Mouse (Mus musculus) heart, adult 2 months (tissue): ENCODE measurements around the gene Golt1b. TPM values are rescaled to one million over a fixed set of nuclear protein-coding genes. Genes with fewer than 3 reads are reported as not detected.

ENCODE experiments used
- DNase-seq, 2 experiments: peaks; one replicate each; pipeline ENCODE4 v3.0.0; 2021
- H3K27ac ChIP-seq: fragments of 200-600 bp; 2 replicates; pipeline ENCODE4 v1.8.1; 2022
- H3K27me3 ChIP-seq: fragments of 200-500 bp; 2 replicates; pipeline ENCODE4 v1.6.1; 2012; ENCODE audit warnings: mild to moderate bottlenecking, low read length, inconsistent platforms, mixed read lengths; ENCODE audit not compliant: control insufficient read depth, insufficient read depth
- H3K36me3 ChIP-seq: fragments of 200-500 bp; 2 replicates; pipeline ENCODE4 v1.6.1; 2012; ENCODE audit warnings: low read length, inconsistent platforms; ENCODE audit not compliant: control insufficient read depth, insufficient read depth
- H3K4me1 ChIP-seq: fragments of 200-500 bp; 2 replicates; pipeline ENCODE4 v1.6.1; 2011; ENCODE audit warnings: low read length; ENCODE audit not compliant: control insufficient read depth, insufficient read depth
- H3K4me3 ChIP-seq: fragments of 200-600 bp; 2 replicates; pipeline ENCODE4 v1.8.1; 2022
- H3K79me2 ChIP-seq: fragments of 200-500 bp; replicated peaks from 2 replicates; pipeline ENCODE4 v1.6.1; 2012; ENCODE audit warnings: mild to moderate bottlenecking, inconsistent platforms, low read length, moderate library complexity, mixed read lengths; ENCODE audit not compliant: control insufficient read depth, insufficient read depth
- H3K9ac ChIP-seq: fragments of 200-500 bp; 2 replicates; pipeline ENCODE4 v1.6.1; 2012; ENCODE audit warnings: low read depth, mild to moderate bottlenecking, control low read depth, inconsistent platforms, low read length, mixed read lengths
- CTCF ChIP-seq: fragments of 200-600 bp; IDR thresholded peaks from 2 replicates; pipeline ENCODE4 v1.8.1; 2022; ENCODE audit warnings: antibody characterized with exemption, mild to moderate bottlenecking, moderate library complexity
- EP300 ChIP-seq: fragments of 200-500 bp; IDR thresholded peaks from 2 replicates; pipeline ENCODE4 v1.6.1; 2011; ENCODE audit warnings: low read depth, low read length, control low read depth; ENCODE audit not compliant: insufficient read depth
- POLR2A ChIP-seq: fragments of 200-500 bp; IDR thresholded peaks from 2 replicates; pipeline ENCODE4 v1.6.1; 2011; ENCODE audit warnings: mild to moderate bottlenecking, low read depth, low read length, control low read depth; ENCODE audit not compliant: insufficient read depth
- WGBS: fragments of 180-500 bp; shearing (Covaris S2); methylation state at CpG from one replicate; pipeline ENCODE4 v1.1.7; 2018; 5-methylcytosine and 5-hydroxymethylcytosine counted together
- intact Hi-C: fragments of 180-260 bp; cut with DNase I; formaldehyde crosslinking; loops from one replicate; pipeline ENCODE4 v1.15.1; 2025
- polyA plus RNA-seq: library from polyadenylated mRNA; depleted of rRNA; stranded (reverse); fragments of >200 nt; gene quantifications from 2 replicates; pipeline ENCODE4 v1.2.3, GENCODE M21; 2012; rRNA removed
- total RNA-seq, 2 experiments: library from RNA; stranded (reverse); gene quantifications; 2 replicates each; pipeline ENCODE4 v1.2.3; 2021

Gene Golt1b
- total and polyA plus RNA-seq, 3 experiments: 7.0 to 21.4 (median 15.6) TPM

DNA sequence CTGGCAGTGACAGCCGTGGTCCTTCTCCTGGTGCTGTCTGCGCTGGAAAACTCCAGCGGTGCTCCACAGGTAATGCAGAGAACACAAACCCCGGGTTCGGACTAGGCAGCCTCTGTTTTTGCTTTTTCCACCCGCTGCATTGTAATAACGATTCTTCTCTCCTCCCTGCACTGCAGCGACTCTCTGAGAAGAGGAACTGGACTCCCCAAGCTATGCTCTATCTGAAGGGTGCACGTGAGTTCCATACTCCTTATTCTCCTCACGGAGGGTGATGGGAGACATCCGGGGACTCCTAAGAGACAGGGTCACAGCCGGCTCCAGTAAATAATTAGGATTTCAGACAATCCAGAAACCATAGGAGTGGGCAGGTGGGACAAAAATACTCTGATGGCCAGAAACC lies 26.8 kb downstream of the Golt1b start:
- no peaks in the 10 kb centered on the region for H3K79me2 ChIP-seq
- peaks cover 7% of the 10 kb centered on the region for H3K27me3 ChIP-seq
- TF ChIP-seq CTCF (no peak), POLR2A (no peak), EP300 (no peak)
- 33% methylated on average over 12 of the region's 12 CpGs for WGBS
- intact Hi-C loops: no loop called here
- no peaks in the 10 kb centered on the region for H3K4me1 ChIP-seq
- H3K9ac ChIP-seq: no peak overlapping the region
- DNase-seq: no peak
- no peak overlapping the region for H3K4me3 ChIP-seq
- no peaks in the 10 kb centered on the region for H3K36me3 ChIP-seq
- H3K27ac ChIP-seq: no peak overlapping the region

- H3K4me3 ChIP-seq: no peak overlapping the region
- 5% methylated on average over 24 of the region's 24 CpGs for WGBS
- no peaks in the 10 kb centered on the region for H3K4me1 ChIP-seq
- TF ChIP-seq EP300 (no peak), CTCF (no peak), POLR2A (no peak)
- H3K36me3 ChIP-seq: no peaks in the 10 kb centered on the region
- intact Hi-C loops: no loop called here
- H3K9ac ChIP-seq: no peak overlapping the region
- H3K27me3 ChIP-seq: peaks cover 7% of the 10 kb centered on the region
- H3K79me2 ChIP-seq: no peaks in the 10 kb centered on the region
- no peak for DNase-seq
- no peak overlapping the region for H3K27ac ChIP-seq
These were observed 27.6 kb downstream of the Golt1b start for GRCm38 (mm10) chr6:142414597-142414996.

DNA sequence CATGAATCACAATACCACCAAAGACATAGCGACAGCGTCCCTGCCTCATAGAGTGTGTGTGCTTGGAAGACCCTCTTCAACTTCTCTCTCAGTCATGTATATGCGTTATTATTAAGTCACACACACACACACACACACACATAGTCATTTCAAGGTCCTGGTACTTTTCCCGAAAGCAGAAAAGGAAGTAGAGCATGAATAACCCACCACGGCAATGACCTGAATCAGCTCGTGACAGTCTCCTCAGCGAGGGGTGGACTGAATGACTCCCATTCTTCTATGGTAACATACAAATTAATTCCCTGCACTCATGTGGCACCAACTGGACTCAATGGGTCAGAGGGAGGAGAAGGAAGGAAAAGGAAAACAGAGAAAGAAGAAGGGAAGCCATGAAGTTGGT lies 38.0 kb downstream of the Golt1b start:
- H3K4me3 ChIP-seq: no peak overlapping the region
- 71% methylated on average over 7 of the region's 7 CpGs for WGBS
- TF ChIP-seq CTCF (no peak), POLR2A (no peak), EP300 (no peak)

DNA sequence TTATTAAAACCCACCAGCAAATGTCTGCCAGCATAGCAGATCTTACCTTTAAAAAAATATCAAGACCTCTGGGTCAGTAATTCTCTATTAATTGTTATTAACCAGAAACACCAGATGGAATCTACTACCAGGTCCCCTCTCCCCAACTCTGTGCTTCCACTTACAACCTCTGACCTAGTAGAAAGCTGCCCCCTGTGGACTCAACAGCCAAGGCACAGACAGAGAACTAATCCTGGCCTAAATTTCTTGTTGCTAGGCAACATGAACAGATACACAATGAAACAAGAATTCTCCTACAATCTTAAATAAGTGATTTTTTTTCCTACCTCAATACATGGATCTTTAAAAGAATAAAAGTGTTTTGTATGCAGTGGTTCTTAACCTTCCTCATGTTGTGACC lies 42.1 kb downstream of the Golt1b start:
- intact Hi-C loops: no loop called here
- H3K4me3 ChIP-seq: no peak overlapping the region
- no peak overlapping the region for H3K9ac ChIP-seq
- TF ChIP-seq EP300 (no peak), POLR2A (no peak)
- no peak overlapping the region for H3K27ac ChIP-seq
- H3K36me3 ChIP-seq: no peaks in the 10 kb centered on the region
- no peaks in the 10 kb centered on the region for H3K79me2 ChIP-seq
- no peak for DNase-seq
- no peaks in the 10 kb centered on the region for H3K27me3 ChIP-seq
- no peaks in the 10 kb centered on the region for H3K4me1 ChIP-seq

More for the DNA sequence above, 38.0 kb downstream of the Golt1b start:
- intact Hi-C loops: no loop called here
- H3K27ac ChIP-seq: no peak overlapping the region
- no peaks in the 10 kb centered on the region for H3K79me2 ChIP-seq
- no peak overlapping the region for H3K9ac ChIP-seq
- H3K4me1 ChIP-seq: no peaks in the 10 kb centered on the region
- peaks cover 1% of the 10 kb centered on the region; the same call in 1 of the 2 replicates for H3K27me3 ChIP-seq
- no peaks in the 10 kb centered on the region for H3K36me3 ChIP-seq
- no peak for DNase-seq

- H3K9ac ChIP-seq: no peak overlapping the region
- H3K27ac ChIP-seq: no peak overlapping the region
- no peaks in the 10 kb centered on the region for H3K27me3 ChIP-seq
- intact Hi-C loops: no loop called here
- 35% methylated on average over 12 of the region's 12 CpGs for WGBS
- no peaks in the 10 kb centered on the region for H3K4me1 ChIP-seq
- no peak overlapping the region for H3K4me3 ChIP-seq
- TF ChIP-seq EP300 (no peak), POLR2A (no peak), CTCF (no peak)
- no peaks in the 10 kb centered on the region for H3K79me2 ChIP-seq
- no peaks in the 10 kb centered on the region for H3K36me3 ChIP-seq
- DNase-seq: no peak
These were observed 64.4 kb downstream of the Golt1b start for GRCm38 (mm10) chr6:142451381-142451780.

DNA sequence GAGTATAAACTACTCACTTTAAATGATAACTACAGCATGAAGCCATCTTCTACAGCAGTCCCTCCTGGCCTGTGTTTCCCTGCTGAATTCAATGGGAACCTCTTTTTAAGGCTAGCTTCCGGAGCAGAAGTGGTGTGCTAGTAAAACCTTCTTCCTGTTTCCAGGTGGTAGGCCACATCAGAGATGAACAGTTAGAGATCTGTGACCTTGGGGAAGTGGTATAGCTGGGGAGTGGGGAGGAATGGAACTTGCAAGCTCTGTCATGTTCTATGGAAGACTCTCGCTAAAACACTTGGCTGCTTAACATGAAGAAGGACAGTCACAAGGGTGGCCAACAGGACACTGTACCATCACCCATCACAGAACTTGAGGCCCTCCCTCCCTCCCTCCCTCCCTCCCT lies 66.3 kb downstream of the Golt1b start:
- no peaks in the 10 kb centered on the region for H3K4me1 ChIP-seq
- no peak for TF ChIP-seq POLR2A
- TF ChIP-seq CTCF: no peak
- TF ChIP-seq EP300: no peak
- intact Hi-C loops: no loop called here
- no peak overlapping the region for H3K4me3 ChIP-seq
- H3K36me3 ChIP-seq: no peaks in the 10 kb centered on the region
- WGBS: 76% methylated on average over 2 of the region's 2 CpGs
- DNase-seq: no peak
- H3K27me3 ChIP-seq: no peaks in the 10 kb centered on the region
- no peaks in the 10 kb centered on the region for H3K79me2 ChIP-seq
- H3K27ac ChIP-seq: no peak overlapping the region
- no peak overlapping the region for H3K9ac ChIP-seq

Other genes starting within 250 kb of the Golt1b start
- not detected for gene Slco1a6, start 178.7 kb upstream of the Golt1b start, total RNA-seq
- gene Slco1a6, start 178.7 kb upstream of the Golt1b start, polyA plus RNA-seq: not detected in 2 replicates
- gene Iapp, start 88.8 kb upstream of the Golt1b start, total RNA-seq: not detected
- not detected in 2 replicates for gene Iapp, start 88.8 kb upstream of the Golt1b start, polyA plus RNA-seq
- gene Slco1a5, start 64.2 kb upstream of the Golt1b start, total RNA-seq: not detected
- 0.06 TPM in 1 of 2 replicates, not detected in the other for gene Slco1a5, start 64.2 kb upstream of the Golt1b start, polyA plus RNA-seq
- 1 to 10 TPM; 9.4 to 9.6 TPM for gene Pyroxd1, start 41.6 kb upstream of the Golt1b start, total RNA-seq
- 3.3 and 5.5 TPM in 2 replicates for gene Pyroxd1, start 41.6 kb upstream of the Golt1b start, polyA plus RNA-seq
- 1 to 10 TPM; 6.9 to 8.4 TPM for gene Recql, start 134 bp upstream of the Golt1b start, total RNA-seq
- gene Recql, start 134 bp upstream of the Golt1b start, polyA plus RNA-seq: 2.3 and 5.4 TPM in 2 replicates
- not detected for gene Spx, start 26.2 kb downstream of the Golt1b start, total RNA-seq
- gene Spx, start 26.2 kb downstream of the Golt1b start, polyA plus RNA-seq: 0.18 and 0.25 TPM in 2 replicates
- gene Gys2, start 85.9 kb downstream of the Golt1b start, total RNA-seq: under 1 TPM; 0.09 to 0.39 TPM
- 0.50 and 1.0 TPM in 2 replicates for gene Gys2, start 85.9 kb downstream of the Golt1b start, polyA plus RNA-seq
- gene Ldhb, start 120.7 kb downstream of the Golt1b start, total RNA-seq: 1,000 to 10,000 TPM; 2,754 to 3,232 TPM
- 2,197 and 2,972 TPM in 2 replicates for gene Ldhb, start 120.7 kb downstream of the Golt1b start, polyA plus RNA-seq
- gene Kcnj8, start 184.4 kb downstream of the Golt1b start, total RNA-seq: 10 to 100 TPM; 21.5 to 23.6 TPM
- 32.4 and 46.9 TPM in 2 replicates for gene Kcnj8, start 184.4 kb downstream of the Golt1b start, polyA plus RNA-seq